Comparison of ENCODE assay signal across 29 mouse cellular contexts in the genomic region with DNA sequence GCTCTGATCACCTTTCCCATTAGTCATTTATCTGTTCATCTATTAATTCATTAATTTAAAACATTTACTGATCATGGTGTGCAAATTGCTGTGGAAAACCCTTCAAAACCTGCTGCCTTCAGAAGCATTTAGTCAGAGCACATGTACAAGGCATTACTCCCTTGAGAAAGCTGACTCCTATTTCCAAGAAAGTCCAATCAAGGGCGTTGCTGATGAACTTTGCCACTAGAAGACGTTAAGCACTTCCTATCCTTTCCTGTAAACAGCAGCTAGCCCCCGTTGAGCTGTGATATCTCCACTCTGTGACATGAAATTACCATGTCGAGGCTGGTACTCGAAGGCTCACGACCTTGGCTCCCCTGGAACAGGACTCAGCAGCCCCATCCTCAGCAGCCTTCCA. TPM values are rescaled to one million over a fixed set of nuclear protein-coding genes. Genes with fewer than 3 reads are reported as not detected.
DNase-seq lines count a peak whose midpoint lies in the region; ATAC-seq and TF ChIP-seq lines count a peak whose summit lies in the region.
"Had no signal": no experiment of that assay in that cellular context is flagged by ENCODE, and none has a peak within 500 bp of the region (broad histone marks: within the 10 kb centered on the region; RNA-seq: fewer than 3 reads in every experiment).

No protein-coding gene starts in this region.

- no peak for TF ChIP-seq CTCF in gastrocnemius, adult 2 months (IDR thresholded peaks at IDR 0.05)
- no peak for TF ChIP-seq CTCF in intestine, postnatal 0 days (IDR thresholded peaks at IDR 0.05; ENCODE audit: low read depth)
- TF ChIP-seq CTCF in thymus, adult 2 months (IDR thresholded peaks at IDR 0.05; ENCODE audit: borderline replicate concordance, control insufficient read depth, extremely low read depth, insufficient read depth, low read length, poor library complexity) = no peak

- peak; percentile 63 for ATAC-seq in intestine, postnatal 0 days
- no peak for ATAC-seq in liver, embryonic 16.5 days (ENCODE audit: low read depth)
- ATAC-seq: forebrain, embryonic 13.5 days; lung, postnatal 0 days had no signal

- H3K9ac ChIP-seq in intestine, postnatal 0 days (ENCODE audit: low read depth, low read length) = no peak overlapping the region
- no peak overlapping the region for H3K9ac ChIP-seq in liver, embryonic 16.5 days (ENCODE audit: low read depth, low read length)
- H3K9ac ChIP-seq: forebrain, embryonic 13.5 days; heart, embryonic 15.5 days; hindbrain, embryonic 12.5 days; limb, embryonic 15.5 days had no signal

- H3K27me3 ChIP-seq in intestine, postnatal 0 days (replicated peaks; ENCODE audit: control insufficient read depth, insufficient read depth, low read length) = no peaks in the 10 kb centered on the region
- H3K27me3 ChIP-seq in liver, embryonic 16.5 days (ENCODE audit: control insufficient read depth, insufficient read depth, low read depth, low read length) = no peaks in the 10 kb centered on the region
- H3K27me3 ChIP-seq in thymus, adult 2 months (ENCODE audit: control insufficient read depth, insufficient read depth, low read length) = no peaks in the 10 kb centered on the region
- H3K27me3 ChIP-seq: forebrain, embryonic 13.5 days; heart, embryonic 15.5 days; hindbrain, embryonic 12.5 days; limb, embryonic 15.5 days had no signal

- no peak for TF ChIP-seq POLR2A in thymus, adult 2 months (IDR thresholded peaks at IDR 0.05; ENCODE audit: control insufficient read depth, extremely low read depth, insufficient read depth, low read length, poor library complexity)

- DNase-seq in gastrocnemius, adult 2 months = no peak
- DNase-seq in gastrocnemius, adult 8-10 months (ENCODE audit: low spot score in 2 of 2) = no peak
- no peak for DNase-seq in thymus, adult 2 months
- no peak for DNase-seq in lung, adult 18-20 months
- DNase-seq in layer of hippocampus, adult 18-20 months (ENCODE audit: low spot score in 2 of 2) = no peak
- DNase-seq: adrenal gland, adult 8-10 months; cerebellum, adult 18-20 months; gastrocnemius, postnatal 25 days; heart, adult 11 months; kidney, adult 18-20 months; kidney, postnatal 4 days; layer of hippocampus, postnatal 36 days; midbrain, embryonic 14.5 days; right cerebral cortex, postnatal 25 days; spleen, adult 18-20 months; thymus, postnatal 4 days had no signal

- no peaks in the 10 kb centered on the region for H3K36me3 ChIP-seq in intestine, postnatal 0 days (ENCODE audit: control insufficient read depth, insufficient read depth)
- H3K36me3 ChIP-seq in liver, embryonic 16.5 days (ENCODE audit: control insufficient read depth, insufficient read depth) = no peaks in the 10 kb centered on the region
- H3K36me3 ChIP-seq in thymus, adult 2 months (ENCODE audit: control insufficient read depth, insufficient read depth, low read length) = no peaks in the 10 kb centered on the region
- H3K36me3 ChIP-seq: heart, embryonic 10.5 days; heart, embryonic 15.5 days; hindbrain, embryonic 12.5 days; limb, embryonic 10.5 days; limb, embryonic 15.5 days had no signal

- intact Hi-C loops in gastrocnemius, adult 2 months (cut with DNase I) = no loop called here

- H3K9me3 ChIP-seq in intestine, postnatal 0 days (ENCODE audit: control insufficient read depth) = no peaks in the 10 kb centered on the region
- H3K9me3 ChIP-seq in liver, embryonic 16.5 days (replicated peaks; ENCODE audit: control insufficient read depth, low read length) = no peaks in the 10 kb centered on the region
- H3K9me3 ChIP-seq: forebrain, embryonic 13.5 days; G1E; heart, embryonic 10.5 days; heart, embryonic 15.5 days; hindbrain, embryonic 12.5 days; limb, embryonic 10.5 days; limb, embryonic 15.5 days had no signal

- 18% methylated on average over 6 of the region's 6 CpGs for WGBS in intestine, postnatal 0 days
- 16% methylated on average over 6 of the region's 6 CpGs for WGBS in liver, embryonic 16.5 days (ENCODE audit: insufficient replicate concordance)
- WGBS in thymus, adult 2 months = 83% methylated on average over 6 of the region's 6 CpGs

- peaks cover 39% of the 10 kb centered on the region for H3K4me1 ChIP-seq in brown adipose tissue, adult 24 weeks (ENCODE audit: control insufficient read depth, insufficient read depth, insufficient read length, low read length)
- peaks cover 5% of the 10 kb centered on the region; the same call in 1 of the 2 replicates for H3K4me1 ChIP-seq in intestine, postnatal 0 days (replicated peaks; ENCODE audit: control insufficient read depth, insufficient read depth, low read length)
- peaks cover 41% of the 10 kb centered on the region for H3K4me1 ChIP-seq in liver, embryonic 16.5 days (ENCODE audit: control insufficient read depth, low read depth, low read length)
- H3K4me1 ChIP-seq in thymus, adult 2 months (replicated peaks; ENCODE audit: control insufficient read depth, insufficient read depth, low read length) = no peaks in the 10 kb centered on the region
- H3K4me1 ChIP-seq: forebrain, embryonic 13.5 days; limb, embryonic 15.5 days had no signal

- H3K4me3 ChIP-seq in gastrocnemius, adult 2 months = no peak overlapping the region
- no peak overlapping the region for H3K4me3 ChIP-seq in brown adipose tissue, adult 24 weeks (ENCODE audit: insufficient read depth, low read depth, low read length)
- H3K4me3 ChIP-seq in intestine, postnatal 0 days (ENCODE audit: low read depth, low read length) = no peak overlapping the region
- H3K4me3 ChIP-seq in liver, embryonic 16.5 days (ENCODE audit: low read depth, low read length) = no peak overlapping the region
- H3K4me3 ChIP-seq in thymus, adult 2 months (ENCODE audit: control insufficient read depth, insufficient read depth, low read length) = no peak overlapping the region
- H3K4me3 ChIP-seq: forebrain, embryonic 13.5 days; heart, embryonic 10.5 days; heart, embryonic 15.5 days; hindbrain, embryonic 12.5 days; limb, embryonic 10.5 days; limb, embryonic 15.5 days had no signal

- H3K27ac ChIP-seq in gastrocnemius, adult 2 months = peak overlapping the region; percentile 49; the same call in 1 of the 2 replicates
- H3K27ac ChIP-seq in brown adipose tissue, adult 24 weeks (replicated peaks; ENCODE audit: low read depth, low read length) = peak overlapping the region; percentile 35; the same call in 1 of the 2 replicates
- peak overlapping the region; percentile 29; the same call in 1 of the 2 replicates for H3K27ac ChIP-seq in intestine, postnatal 0 days (ENCODE audit: low read depth, low read length)
- H3K27ac ChIP-seq in liver, embryonic 16.5 days (ENCODE audit: low read length) = 0 out of 2 replicates have a peak overlapping the region, but pooled peaks have one; percentile 7
- H3K27ac ChIP-seq in thymus, adult 2 months (ENCODE audit: control insufficient read depth, insufficient read depth, low read length) = no peak overlapping the region
- H3K27ac ChIP-seq: forebrain, embryonic 13.5 days; heart, embryonic 10.5 days; heart, embryonic 15.5 days; hindbrain, embryonic 12.5 days; kidney, postnatal 0 days; limb, embryonic 10.5 days; limb, embryonic 15.5 days; macrophage had no signal

- no peak overlapping the region for H3K4me2 ChIP-seq in intestine, postnatal 0 days (replicated peaks; ENCODE audit: low read depth)
- H3K4me2 ChIP-seq in liver, embryonic 16.5 days (ENCODE audit: low read depth, low read length) = no peak overlapping the region
- H3K4me2 ChIP-seq: forebrain, embryonic 13.5 days; heart, embryonic 15.5 days; hindbrain, embryonic 12.5 days; limb, embryonic 15.5 days had no signal

RNA-seq across cellular contexts. Expression of gene Dapk2, which starts 43.6 kb away (rescaled TPM):
- total RNA-seq in gastrocnemius, adult 2 months (2021) = 10 to 100 TPM; 24.2 to 38.4 TPM
- 10 to 100 TPM; 28.1 to 36.2 (median 34.1) TPM for total RNA-seq in gastrocnemius, adult 8-10 months (2022)
- polyA plus RNA-seq in brown adipose tissue, adult 24 weeks (2012; ENCODE audit: insufficient read depth, insufficient read length, missing spikeins) = 2.9 and 5.9 TPM in 2 replicates
- 14.7 and 16.9 TPM in 2 replicates for polyA plus RNA-seq in intestine, postnatal 0 days (2015; fragmentation: Nextera tagmentation; extraction: Ambion mirVana)
- 32.7 and 33.7 TPM in 2 replicates for polyA plus RNA-seq in liver, embryonic 16.5 days (2015; fragmentation: Nextera tagmentation; extraction: Ambion mirVana)
- polyA plus RNA-seq in thymus, adult 2 months (2012; rRNA removed) = 3.4 and 5.1 TPM in 2 replicates
- under 1 TPM; 0.76 to 0.92 TPM for total RNA-seq in layer of hippocampus, adult 18-20 months (2021)
